ENCODE assay signal across 22 mouse cellular contexts in the genomic region with DNA sequence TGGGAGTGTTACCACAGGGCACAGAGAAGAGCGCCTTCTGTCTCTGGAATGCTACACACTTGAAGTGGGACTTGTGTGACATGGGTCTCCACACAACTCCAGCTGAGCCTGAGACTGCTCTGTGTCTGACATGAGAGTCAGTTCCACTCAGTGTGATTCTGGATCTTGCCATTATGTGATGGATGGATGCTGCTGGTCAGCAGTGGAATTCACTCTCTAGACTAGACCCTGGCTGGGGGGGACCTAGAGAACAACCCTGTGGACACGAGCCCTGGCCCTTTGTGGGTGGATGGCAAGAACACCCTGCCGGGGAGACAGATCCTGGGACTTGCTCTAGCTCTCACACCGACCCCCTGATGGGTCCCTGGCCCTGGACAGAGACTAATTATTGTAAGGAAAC. TPM values are rescaled to one million over a fixed set of nuclear protein-coding genes. Genes with fewer than 3 reads are reported as not detected.
DNase-seq lines count a peak whose midpoint lies in the region; ATAC-seq lines count a peak whose summit lies in the region.
"Had no signal": no experiment of that assay in that cellular context is flagged by ENCODE, and none has a peak within 500 bp of the region (broad histone marks: within the 10 kb centered on the region; RNA-seq: fewer than 3 reads in every experiment).

No protein-coding gene starts in this region.

- no peak overlapping the region for H3K4me3 ChIP-seq in midbrain, embryonic 10.5 days
- H3K4me3 ChIP-seq in midbrain, embryonic 15.5 days = no peak overlapping the region
- H3K4me3 ChIP-seq in embryonic facial prominence, embryonic 14.5 days (ENCODE audit: low read depth, low read length) = no peak overlapping the region
- no peak overlapping the region for H3K4me3 ChIP-seq in embryonic facial prominence, embryonic 15.5 days (replicated peaks)
- H3K4me3 ChIP-seq: embryonic facial prominence, embryonic 13.5 days; erythroblast, embryonic 14.5 days; forebrain, embryonic 10.5 days; heart, adult 2 months; hindbrain, embryonic 12.5 days had no signal

- ATAC-seq in midbrain, embryonic 15.5 days (replicated peaks) = no peak
- 0 out of 2 replicates have a peak, but pooled peaks have one; percentile 15 for ATAC-seq in embryonic facial prominence, embryonic 14.5 days (ENCODE audit: low read depth)
- 0 out of 2 replicates have a peak, but pooled peaks have one; percentile 22 for ATAC-seq in embryonic facial prominence, embryonic 15.5 days (ENCODE audit: insufficient number of reproducible peaks, low FRiP score, low TSS enrichment, low read depth)
- ATAC-seq: forebrain, embryonic 14.5 days; hindbrain, embryonic 16.5 days had no signal

- peak overlapping the region; percentile 23; the same call in 1 of the 2 replicates for H3K27ac ChIP-seq in midbrain, embryonic 10.5 days (replicated peaks)
- no peak overlapping the region for H3K27ac ChIP-seq in midbrain, embryonic 15.5 days
- H3K27ac ChIP-seq in embryonic facial prominence, embryonic 14.5 days (replicated peaks; ENCODE audit: low read depth, low read length) = no peak overlapping the region
- no peak overlapping the region for H3K27ac ChIP-seq in embryonic facial prominence, embryonic 15.5 days (replicated peaks)
- H3K27ac ChIP-seq: embryonic facial prominence, embryonic 13.5 days; forebrain, embryonic 10.5 days; heart, adult 2 months; hindbrain, embryonic 12.5 days had no signal

- intact Hi-C loops in heart, postnatal 36 days (cut with DNase I) = no loop called here
- intact Hi-C loops in left cerebral cortex, postnatal 4 days (cut with DNase I) = no loop called here

- H3K27me3 ChIP-seq in midbrain, embryonic 10.5 days (ENCODE audit: low read depth, poor library complexity, severe bottlenecking) = no peaks in the 10 kb centered on the region
- no peaks in the 10 kb centered on the region for H3K27me3 ChIP-seq in midbrain, embryonic 15.5 days (replicated peaks)
- no peaks in the 10 kb centered on the region for H3K27me3 ChIP-seq in embryonic facial prominence, embryonic 14.5 days (replicated peaks; ENCODE audit: control insufficient read depth, insufficient read depth, low read length)
- H3K27me3 ChIP-seq in embryonic facial prominence, embryonic 15.5 days = no peaks in the 10 kb centered on the region
- H3K27me3 ChIP-seq: embryonic facial prominence, embryonic 13.5 days; hindbrain, embryonic 12.5 days had no signal

- no peak overlapping the region for H3K4me2 ChIP-seq in midbrain, embryonic 15.5 days
- H3K4me2 ChIP-seq in embryonic facial prominence, embryonic 14.5 days (ENCODE audit: low read depth, low read length) = no peak overlapping the region
- no peak overlapping the region for H3K4me2 ChIP-seq in embryonic facial prominence, embryonic 15.5 days (replicated peaks)
- H3K4me2 ChIP-seq: embryonic facial prominence, embryonic 13.5 days; heart, embryonic 11.5 days; hindbrain, embryonic 12.5 days had no signal

- DNase-seq in heart, adult 11 months = peak; percentile 84
- DNase-seq in heart, postnatal 36 days = no peak
- DNase-seq in midbrain, embryonic 10.5 days (ENCODE audit: low spot score) = no peak
- DNase-seq in embryonic facial prominence, embryonic 14.5 days (ENCODE audit: low spot score) = no peak
- no peak for DNase-seq in left cerebral cortex, postnatal 4 days
- DNase-seq: adrenal gland, adult 2 months; adrenal gland, postnatal 25 days; cerebellum, adult 8-10 months; cerebellum, postnatal 14 days; embryo, embryonic 11 days; gastrocnemius, postnatal 36 days; heart, adult 2 months; heart, postnatal 4 days had no signal

- no peak overlapping the region for H3K9ac ChIP-seq in midbrain, embryonic 15.5 days
- no peak overlapping the region for H3K9ac ChIP-seq in embryonic facial prominence, embryonic 14.5 days (ENCODE audit: low read depth, low read length)
- H3K9ac ChIP-seq in embryonic facial prominence, embryonic 15.5 days = no peak overlapping the region
- H3K9ac ChIP-seq: embryonic facial prominence, embryonic 13.5 days; hindbrain, embryonic 12.5 days had no signal

- 91% methylated on average over 4 of the region's 4 CpGs for WGBS in midbrain, embryonic 10.5 days
- WGBS in midbrain, embryonic 15.5 days = 82% methylated on average over 4 of the region's 4 CpGs
- 84% methylated on average over 4 of the region's 4 CpGs for WGBS in embryonic facial prominence, embryonic 14.5 days
- WGBS in embryonic facial prominence, embryonic 15.5 days = 90% methylated on average over 4 of the region's 4 CpGs

- peaks cover 21% of the 10 kb centered on the region for H3K36me3 ChIP-seq in midbrain, embryonic 10.5 days
- H3K36me3 ChIP-seq in midbrain, embryonic 15.5 days (replicated peaks) = 0 out of 2 replicates have a peak, but pooled peaks cover 5% of the 10 kb centered on the region
- H3K36me3 ChIP-seq in embryonic facial prominence, embryonic 14.5 days (ENCODE audit: control insufficient read depth, insufficient read depth, low read length) = peaks cover 22% of the 10 kb centered on the region
- no peaks in the 10 kb centered on the region for H3K36me3 ChIP-seq in embryonic facial prominence, embryonic 15.5 days

- H3K4me1 ChIP-seq in midbrain, embryonic 10.5 days = no peaks in the 10 kb centered on the region
- H3K4me1 ChIP-seq in midbrain, embryonic 15.5 days = no peaks in the 10 kb centered on the region
- H3K4me1 ChIP-seq in embryonic facial prominence, embryonic 14.5 days (ENCODE audit: control insufficient read depth, insufficient read depth, low read length) = no peaks in the 10 kb centered on the region
- H3K4me1 ChIP-seq in embryonic facial prominence, embryonic 15.5 days = no peaks in the 10 kb centered on the region
- H3K4me1 ChIP-seq: embryonic facial prominence, embryonic 13.5 days; forebrain, embryonic 10.5 days; hindbrain, embryonic 12.5 days had no signal

- no peaks in the 10 kb centered on the region for H3K9me3 ChIP-seq in midbrain, embryonic 10.5 days (replicated peaks)
- no peaks in the 10 kb centered on the region for H3K9me3 ChIP-seq in midbrain, embryonic 15.5 days
- H3K9me3 ChIP-seq in embryonic facial prominence, embryonic 14.5 days (ENCODE audit: control insufficient read depth, low read length) = no peaks in the 10 kb centered on the region
- H3K9me3 ChIP-seq in embryonic facial prominence, embryonic 15.5 days (replicated peaks) = no peaks in the 10 kb centered on the region
- H3K9me3 ChIP-seq: embryonic facial prominence, embryonic 13.5 days; forebrain, embryonic 10.5 days; hindbrain, embryonic 12.5 days had no signal

RNA-seq across cellular contexts. Expression of a gene that starts 56.5 kb away (rescaled TPM):
- total RNA-seq in heart, postnatal 36 days (2021) = 100 to 1,000 TPM; 106 to 107 TPM
- polyA plus RNA-seq in midbrain, embryonic 10.5 days (2016; fragmentation: Nextera tagmentation; extraction: Ambion mirVana) = 58.9 and 71.2 TPM in 2 replicates
- 175 and 186 TPM in 2 replicates for polyA plus RNA-seq in midbrain, embryonic 15.5 days (2015; fragmentation: Nextera tagmentation; extraction: Ambion mirVana)
- 102 and 105 TPM in 2 replicates for polyA plus RNA-seq in embryonic facial prominence, embryonic 14.5 days (2014; fragmentation: Nextera tagmentation; extraction: Ambion mirVana)
- 67.1 and 71.4 TPM in 2 replicates for polyA plus RNA-seq in embryonic facial prominence, embryonic 15.5 days (2015; fragmentation: Nextera tagmentation; extraction: Ambion mirVana)
- total RNA-seq in left cerebral cortex, postnatal 4 days (2021) = 100 to 1,000 TPM; 296 to 298 TPM
